Mouse (Mus musculus) right cerebral cortex, postnatal 36 days (tissue): Measurements from ENCODE around the gene Cdkal1.

Experiments used
- DNase-seq, 2 experiments: peaks; one replicate each; pipeline ENCODE4 v3.0.0; 2022; ENCODE audit warnings: low spot score in 2 of 2, mixed read lengths in 1 of 2

The Cdkal1 gene

DNA sequence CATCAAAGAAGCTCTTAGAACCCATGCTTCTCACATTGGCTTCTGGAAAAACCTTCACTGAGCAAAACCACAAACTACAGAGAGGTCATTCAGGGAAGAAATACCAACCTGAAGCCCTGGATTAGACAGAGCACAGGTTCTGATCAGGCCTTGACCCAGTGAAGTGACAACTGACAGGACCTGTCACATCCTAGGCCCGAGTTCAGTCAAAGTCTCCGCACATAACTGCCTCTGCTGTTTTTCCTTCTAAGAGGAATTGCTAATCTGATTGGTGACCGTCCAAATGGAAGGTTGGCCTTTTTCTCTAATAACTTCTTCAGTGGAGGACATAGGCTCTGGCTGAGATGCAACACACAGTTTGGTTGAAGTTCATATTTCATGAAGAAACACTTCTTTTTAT, 662.8 kb downstream of the Cdkal1 start:
- no peak for DNase-seq

DNA sequence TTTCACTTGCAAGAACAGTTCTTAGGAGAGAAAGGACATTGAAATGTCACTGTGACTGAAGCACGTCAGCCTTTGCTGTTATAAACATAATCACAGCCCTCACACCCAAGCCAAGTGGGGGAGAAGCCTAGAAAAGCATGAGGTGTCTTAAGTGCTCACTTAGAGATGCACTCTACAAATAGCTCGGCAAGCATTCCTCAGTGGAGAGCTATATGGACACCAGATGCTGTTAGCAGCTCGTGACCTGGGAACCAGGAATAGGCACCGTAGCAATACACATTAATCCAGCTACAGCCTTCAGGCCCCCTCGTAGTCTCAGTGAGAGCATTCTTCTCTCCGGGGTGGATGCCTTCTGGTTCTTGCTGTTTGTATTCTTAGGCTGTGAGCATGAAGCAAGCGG, 664.9 kb downstream of the Cdkal1 start:
- DNase-seq: no peak

- DNase-seq: no peak
These were observed 668.7 kb downstream of the Cdkal1 start for GRCm38 (mm10) chr13:29186748-29187147.

DNA sequence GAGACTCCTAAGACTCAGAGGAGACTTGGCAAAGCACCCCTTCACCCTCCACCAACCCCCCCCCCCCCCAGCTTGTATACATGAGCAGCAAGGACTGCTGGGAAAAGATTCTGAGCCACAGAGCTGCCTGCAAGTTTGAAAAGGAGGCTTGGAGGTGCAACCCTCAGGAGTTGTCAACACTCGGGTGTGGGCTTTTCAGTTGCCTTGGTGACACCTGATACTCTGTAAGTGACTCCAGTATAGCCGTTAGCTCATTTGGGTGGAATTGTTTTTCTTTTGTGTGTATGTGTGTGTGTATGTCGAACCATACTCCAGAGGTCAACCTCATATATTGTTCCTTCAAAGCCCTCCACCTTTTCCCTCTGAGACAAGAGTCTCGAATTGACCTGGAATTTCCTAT, 669.9 kb downstream of the Cdkal1 start:
- DNase-seq: no peak

DNA sequence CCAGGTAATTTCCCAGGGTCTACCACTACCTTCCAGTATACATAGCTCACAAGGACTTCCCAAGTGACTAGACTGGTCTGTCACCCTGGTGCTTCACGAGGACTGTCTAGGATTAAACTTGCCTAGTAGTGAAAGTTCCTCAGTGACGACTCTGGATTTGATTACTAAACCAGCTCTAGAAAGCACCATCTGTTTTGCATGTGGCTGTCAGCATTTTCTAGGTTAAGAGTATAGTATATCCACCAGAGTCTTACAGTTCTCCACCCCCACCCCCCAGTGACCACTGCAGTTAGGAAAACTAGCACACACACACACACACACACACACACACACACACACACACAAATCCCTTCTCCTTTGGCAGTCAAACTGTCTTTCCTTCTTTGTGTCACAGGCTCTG, 670.9 kb downstream of the Cdkal1 start:
- no peak for DNase-seq

- DNase-seq: no peak
These were observed 675.6 kb downstream of the Cdkal1 start for GRCm38 (mm10) chr13:29179861-29180260.

GRCm38 (mm10) chr13:29179260-29179659, 676.2 kb downstream of the Cdkal1 start:
- no peak for DNase-seq

DNA sequence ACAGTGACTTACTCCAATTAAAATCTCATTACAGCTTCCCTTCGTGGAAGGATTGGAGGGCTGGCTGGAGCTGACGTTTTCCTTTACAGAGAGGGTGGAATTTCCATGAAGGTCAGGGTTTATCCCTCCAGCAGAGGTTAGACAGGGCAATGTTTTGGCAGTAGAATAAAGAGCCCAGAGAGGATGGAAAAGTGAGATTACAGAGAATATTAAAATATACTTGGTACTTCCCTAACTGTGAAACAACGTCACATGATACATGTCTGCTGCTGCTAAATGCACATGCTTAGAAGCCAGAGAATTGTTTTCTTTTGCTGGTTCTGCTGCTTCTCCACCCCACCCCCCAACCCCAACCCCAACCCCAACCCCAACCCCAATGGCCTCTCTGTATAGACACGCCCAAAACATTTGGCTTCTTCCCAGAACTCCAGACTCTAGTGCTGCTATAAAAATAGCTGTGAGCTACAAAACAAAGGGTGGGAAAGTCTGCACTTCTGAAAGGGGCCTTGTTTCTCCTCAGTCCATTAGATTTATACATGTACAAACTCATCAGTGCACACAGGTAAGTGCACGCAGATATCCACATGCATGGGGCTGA, 677.5 kb downstream of the Cdkal1 start:
- DNase-seq: no peak

DNA sequence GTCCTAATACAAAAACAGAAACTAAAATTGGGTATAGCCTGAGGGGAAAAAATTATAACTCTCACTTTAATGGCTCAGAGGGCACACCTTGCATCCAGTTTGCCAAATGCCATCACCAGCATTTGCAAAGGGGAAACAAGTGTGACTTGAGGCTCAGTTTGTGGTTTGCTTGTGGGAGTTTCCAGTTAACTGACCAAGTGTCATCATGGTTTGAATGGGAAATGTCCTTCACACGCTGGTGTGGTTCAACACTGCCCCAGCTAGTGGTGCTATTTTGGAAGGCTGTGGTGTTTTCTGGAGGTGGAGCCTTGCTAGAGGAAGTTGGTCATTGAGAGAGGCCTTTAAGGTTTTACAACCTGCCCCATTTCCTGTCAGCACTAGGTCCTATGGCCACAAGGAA, 686.1 kb downstream of the Cdkal1 start:
- DNase-seq: no peak

GRCm38 (mm10) chr13:29164845-29165524, 690.5 kb downstream of the Cdkal1 start:
- no peak for DNase-seq

DNA sequence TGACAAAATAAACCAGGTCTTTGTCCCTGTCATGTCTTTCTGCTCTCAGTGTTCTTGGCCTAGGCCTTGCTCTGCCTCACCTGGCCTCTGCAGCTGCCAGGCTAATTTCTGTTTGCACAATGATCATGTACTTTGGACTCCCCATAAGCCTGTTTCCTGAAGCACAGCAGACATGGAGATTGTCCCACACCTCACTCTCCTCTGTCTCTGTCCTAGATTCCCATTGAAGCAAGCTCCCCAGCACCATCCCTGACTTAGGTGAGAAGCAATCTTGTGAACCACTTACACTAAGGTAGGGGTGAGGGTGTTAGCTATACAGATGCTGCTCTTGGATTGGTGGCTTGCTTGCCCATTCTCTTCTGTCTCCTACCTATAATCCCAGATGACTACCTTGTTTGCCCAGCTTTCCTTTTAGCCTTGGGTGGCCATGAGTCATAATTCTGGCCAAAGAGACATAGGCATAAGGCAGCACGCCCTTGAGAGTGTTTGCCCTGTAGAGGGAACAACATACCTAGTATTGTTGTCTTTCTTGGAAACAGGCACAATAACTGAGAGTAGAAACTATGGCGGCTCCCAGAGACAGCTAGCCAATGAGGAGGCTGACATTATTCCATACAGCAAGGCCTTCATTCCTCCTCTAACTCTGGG, 692.5 kb downstream of the Cdkal1 start:
- DNase-seq: no peak

- DNase-seq: no peak
These were observed 693.0 kb downstream of the Cdkal1 start for GRCm38 (mm10) chr13:29162444-29162843.

DNA sequence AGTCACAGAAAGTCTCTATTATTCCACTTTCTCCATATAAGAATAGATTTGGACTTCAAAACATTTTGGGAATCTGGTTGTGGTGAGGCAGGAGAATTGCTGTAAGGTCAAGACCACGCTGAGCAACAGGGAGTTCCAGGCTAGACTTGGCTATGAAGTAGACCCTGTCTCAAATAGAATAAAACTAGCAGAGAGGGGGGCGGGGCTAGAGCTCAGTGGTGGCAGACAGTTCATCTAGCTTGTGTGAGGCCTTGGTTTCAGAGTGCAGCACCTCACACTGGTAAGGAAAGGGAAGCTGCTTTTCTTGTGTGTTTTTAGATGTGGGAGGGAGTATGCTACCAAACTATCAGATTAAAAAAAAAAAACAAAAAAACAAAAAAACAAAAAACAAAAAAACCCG, 694.0 kb downstream of the Cdkal1 start:
- DNase-seq: no peak

- no peak for DNase-seq
These were observed 698.8 kb downstream of the Cdkal1 start for GRCm38 (mm10) chr13:29156703-29157102.

- DNase-seq: no peak
These were observed 700.2 kb downstream of the Cdkal1 start for GRCm38 (mm10) chr13:29155297-29155696.

DNA sequence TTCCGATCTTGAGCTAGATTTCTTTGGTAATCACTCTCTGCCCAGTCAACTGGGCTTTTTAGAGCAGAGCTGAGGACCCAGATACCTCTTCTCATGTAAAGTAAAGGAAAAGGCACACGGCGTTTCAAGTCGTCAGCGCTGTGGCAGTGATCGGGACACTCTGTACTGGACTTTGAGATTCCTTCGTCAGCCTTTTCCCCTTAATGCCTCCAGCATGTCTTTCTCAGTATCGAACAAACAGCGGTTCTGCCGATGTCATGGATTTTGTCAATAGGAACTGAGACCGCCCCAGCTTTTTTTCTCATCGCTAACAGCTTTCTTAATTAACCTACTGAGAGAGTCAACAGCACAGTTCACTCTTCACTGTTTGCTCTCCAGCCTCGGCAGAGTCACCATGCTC, 705.4 kb downstream of the Cdkal1 start:
- DNase-seq: no peak

- DNase-seq: no peak
These were observed 706.1 kb downstream of the Cdkal1 start for GRCm38 (mm10) chr13:29149404-29149803.

GRCm38 (mm10) chr13:29148616-29149015, 706.9 kb downstream of the Cdkal1 start:
- no peak for DNase-seq
